Mouse (Mus musculus) stomach, postnatal 0 days (tissue): ENCODE data around the gene Pctp. TPM values are rescaled to one million over a fixed set of nuclear protein-coding genes. Genes with fewer than 3 reads are reported as not detected.

Source experiments
- ATAC-seq: fragments of 200-750 bp; cut with Nextera tagmentation; 2 replicates; pipeline ENCODE4 v1.8.0; 2017; ENCODE audit not compliant: low FRiP score, low TSS enrichment
- DNase-seq: peaks from one replicate; pipeline ENCODE4 v3.0.0-alpha.2; 2016; ENCODE audit warnings: low spot score
- H3K27ac ChIP-seq: fragments of 300-500 bp; sonication (generic); replicated peaks from 2 replicates; pipeline ENCODE4 v1.5.1; 2014; ENCODE audit warnings: mild to moderate bottlenecking, control low read depth
- H3K27me3 ChIP-seq: fragments of 300-500 bp; sonication (generic); 2 replicates; pipeline ENCODE4 v1.6.1; 2014; ENCODE audit warnings: low read length; ENCODE audit not compliant: control insufficient read depth, insufficient read depth
- H3K36me3 ChIP-seq: fragments of 300-500 bp; sonication (generic); 2 replicates; pipeline ENCODE4 v1.6.1; 2014; ENCODE audit warnings: low read length, mixed read lengths; ENCODE audit not compliant: control insufficient read depth, insufficient read depth
- H3K4me1 ChIP-seq: fragments of 300-500 bp; sonication (generic); replicated peaks from 2 replicates; pipeline ENCODE4 v1.6.1; 2014; ENCODE audit warnings: antibody characterized with exemption; ENCODE audit not compliant: control insufficient read depth, insufficient read depth
- H3K4me2 ChIP-seq: fragments of 300-500 bp; sonication (generic); replicated peaks from 2 replicates; pipeline ENCODE4 v1.6.1; 2014; ENCODE audit warnings: low read depth, mild to moderate bottlenecking, control low read depth, moderate library complexity
- H3K4me3 ChIP-seq: fragments of 300-500 bp; sonication (generic); 2 replicates; pipeline ENCODE4 v1.5.1; 2014; ENCODE audit warnings: low read depth, low read length, control low read depth
- H3K9ac ChIP-seq: fragments of 300-500 bp; sonication (generic); 2 replicates; pipeline ENCODE4 v1.6.1; 2014; ENCODE audit warnings: mild to moderate bottlenecking, low read length, control low read depth, mixed read lengths
- H3K9me3 ChIP-seq: fragments of 300-500 bp; sonication (generic); 2 replicates; pipeline ENCODE4 v1.6.1; 2016; ENCODE audit warnings: low read length; ENCODE audit not compliant: control insufficient read depth
- CTCF ChIP-seq: IDR thresholded peaks from 2 replicates; pipeline ENCODE4 v1.5.1; 2016; ENCODE audit warnings: antibody characterized with exemption, low read depth, mild to moderate bottlenecking, moderate library complexity
- EP300 ChIP-seq: optimal IDR thresholded peaks from 2 replicates; pipeline ENCODE3; 2016; ENCODE audit warnings: antibody characterized with exemption
- WGBS: fragments of 180-500 bp; shearing (Covaris S2); extraction: QIAGEN DNeasy Blood & Tissue Kit; methylation state at CpG from one replicate; pipeline ENCODE4 v1.1.7; 2014; 5-methylcytosine and 5-hydroxymethylcytosine counted together
- polyA plus RNA-seq: library from polyadenylated mRNA; unstranded; fragments of >200 nt; fragmentation: Nextera tagmentation; extraction: Ambion mirVana; gene quantifications from 2 replicates; pipeline ENCODE4 v1.2.1, GENCODE M21; 2015

Gene Pctp
- polyA plus RNA-seq, 1 experiment from 2014 or later: 7.6 TPM

- no peak overlapping the region for H3K4me2 ChIP-seq
- peak; percentile 48; the same call in 1 of the 2 replicates for TF ChIP-seq CTCF
- no peak for TF ChIP-seq EP300
- H3K4me3 ChIP-seq: no peak overlapping the region
- no peak overlapping the region for H3K27ac ChIP-seq
- no peaks in the 10 kb centered on the region for H3K36me3 ChIP-seq
- 86% methylated on average over 4 of the region's 4 CpGs for WGBS
- ATAC-seq (no peak), DNase-seq (no peak)
- H3K4me1 ChIP-seq: no peaks in the 10 kb centered on the region; the same call in 1 of the 2 replicates
- no peaks in the 10 kb centered on the region for H3K9me3 ChIP-seq
- 0 out of 2 replicates have a peak, but pooled peaks cover 3% of the 10 kb centered on the region for H3K27me3 ChIP-seq
- no peak overlapping the region for H3K9ac ChIP-seq
Measured at GRCm38 (mm10) chr11:90036416-90036815, 33.7 kb upstream of the Pctp start.

- no peak overlapping the region for H3K27ac ChIP-seq
- ATAC-seq (peak; percentile 85), DNase-seq (peak; percentile 63)
- no peaks in the 10 kb centered on the region for H3K36me3 ChIP-seq
- no peak for TF ChIP-seq CTCF
- no peak for TF ChIP-seq EP300
- no peaks in the 10 kb centered on the region for H3K9me3 ChIP-seq
- WGBS: 66% methylated on average over 14 of the region's 14 CpGs
- H3K9ac ChIP-seq: no peak overlapping the region
- H3K4me1 ChIP-seq: no peaks in the 10 kb centered on the region; the same call in 1 of the 2 replicates
- no peak overlapping the region for H3K4me2 ChIP-seq
- 0 out of 2 replicates have a peak, but pooled peaks cover 3% of the 10 kb centered on the region for H3K27me3 ChIP-seq
- no peak overlapping the region for H3K4me3 ChIP-seq
Measured at GRCm38 (mm10) chr11:90035532-90035931, 32.8 kb upstream of the Pctp start.

GRCm38 (mm10) chr11:90034646-90035045 is 32.0 kb upstream of the Pctp start:
- TF ChIP-seq CTCF (no peak), EP300 (no peak)
- 60% methylated on average over 12 of the region's 12 CpGs for WGBS
- Histone ChIP-seq H3K27ac (no peak overlapping the region), H3K4me1 (peaks cover 4% of the 10 kb centered on the region; the same call in 1 of the 2 replicates), H3K4me3 (no peak overlapping the region), H3K9me3 (no peaks in the 10 kb centered on the region), H3K9ac (no peak overlapping the region), H3K4me2 (0 out of 2 replicates have a peak overlapping the region, but pooled peaks have one; percentile 19), H3K27me3 (0 out of 2 replicates have a peak, but pooled peaks cover 3% of the 10 kb centered on the region), H3K36me3 (no peaks in the 10 kb centered on the region)
- no peak for ATAC-seq
- DNase-seq: no peak

GRCm38 (mm10) chr11:90033442-90033841 is 30.7 kb upstream of the Pctp start:
- no peak for DNase-seq
- peak overlapping the region; percentile 40; the same call in 1 of the 2 replicates for H3K27ac ChIP-seq
- H3K9ac ChIP-seq: peak overlapping the region; percentile 45

GRCm38 (mm10) chr11:90032807-90033206 is 30.1 kb upstream of the Pctp start:
- TF ChIP-seq EP300: no peak
- no peak for TF ChIP-seq CTCF
- no peaks in the 10 kb centered on the region for H3K36me3 ChIP-seq
- peak overlapping the region; percentile 45 for H3K9ac ChIP-seq
- H3K4me3 ChIP-seq: peak overlapping the region; percentile 40
- H3K27me3 ChIP-seq: 0 out of 2 replicates have a peak, but pooled peaks cover 3% of the 10 kb centered on the region
- no peaks in the 10 kb centered on the region for H3K9me3 ChIP-seq
- H3K4me1 ChIP-seq: peaks cover 5% of the 10 kb centered on the region; the same call in 1 of the 2 replicates
- WGBS: 15% methylated on average over 8 of the region's 8 CpGs
- DNase-seq: no peak
- peak overlapping the region; percentile 48 for H3K4me2 ChIP-seq
- H3K27ac ChIP-seq: 0 out of 2 replicates have a peak overlapping the region, but pooled peaks have one; percentile 30
- ATAC-seq: no peak

More at GRCm38 (mm10) chr11:90033442-90033841, 30.7 kb upstream of the Pctp start:
- no peak for TF ChIP-seq CTCF
- no peak for TF ChIP-seq EP300
- H3K36me3 ChIP-seq: no peaks in the 10 kb centered on the region
- 47% methylated on average over 5 of the region's 5 CpGs for WGBS
- no peak for ATAC-seq
- H3K4me1 ChIP-seq: peaks cover 5% of the 10 kb centered on the region; the same call in 1 of the 2 replicates
- 0 out of 2 replicates have a peak, but pooled peaks cover 3% of the 10 kb centered on the region for H3K27me3 ChIP-seq
- peak overlapping the region; percentile 48 for H3K4me2 ChIP-seq
- H3K4me3 ChIP-seq: peak overlapping the region; percentile 40
- no peaks in the 10 kb centered on the region for H3K9me3 ChIP-seq

GRCm38 (mm10) chr11:90031076-90031475 is 28.4 kb upstream of the Pctp start:
- WGBS: 39% methylated on average over 7 of the region's 7 CpGs
- H3K27ac ChIP-seq: peak overlapping the region; percentile 61
- no peaks in the 10 kb centered on the region for H3K9me3 ChIP-seq

More at GRCm38 (mm10) chr11:90031076-90031475, 28.4 kb upstream of the Pctp start:
- no peak for DNase-seq
- Histone ChIP-seq H3K4me3 (peak overlapping the region; percentile 40), H3K36me3 (no peaks in the 10 kb centered on the region), H3K27me3 (0 out of 2 replicates have a peak, but pooled peaks cover 3% of the 10 kb centered on the region), H3K4me2 (peak overlapping the region; percentile 48), H3K4me1 (peaks cover 5% of the 10 kb centered on the region; the same call in 1 of the 2 replicates), H3K9ac (peak overlapping the region; percentile 49)
- ATAC-seq: no peak
- TF ChIP-seq EP300 (no peak), CTCF (no peak)
